Mouse (Mus musculus) monocyte, adult 2 months (primary cell): ENCODE data around the gene Nkg7.
"Not testable (repeated sequence)": the region's sequence is repeated elsewhere in the genome, so short reads cannot be mapped to it uniquely, and the experiment has no call there.

ENCODE experiments used
- DNase-seq, 2 experiments: peaks; one replicate each; pipeline ENCODE4 v3.0.0; 2022; ENCODE audit warnings: low spot score in 2 of 2, low read depth in 1 of 2

Gene Nkg7

GRCm38 (mm10) chr7:43436341-43437255 is at the start of gene Nkg7:
Gene Nkg7 (plus strand): TSS chr7:43437073.
- no peak for DNase-seq

- peak in 1 of 2 experiments; percentile 22 for DNase-seq
Measured at GRCm38 (mm10) chr7:43392349-43393121, 44.3 kb upstream of the Nkg7 start.

- DNase-seq: no peak
Measured at GRCm38 (mm10) chr7:43399501-43399900, 37.4 kb upstream of the Nkg7 start.

GRCm38 (mm10) chr7:43402718-43403117 is 34.2 kb upstream of the Nkg7 start:
- DNase-seq: no peak

GRCm38 (mm10) chr7:43407573-43407972 is 29.3 kb upstream of the Nkg7 start:
- DNase-seq: no peak

- no peak for DNase-seq
Measured at GRCm38 (mm10) chr7:43408131-43408553, 28.7 kb upstream of the Nkg7 start, which contains the start of gene Siglecg. Gene Siglecg (plus strand): TSS chr7:43408204.

GRCm38 (mm10) chr7:43409084-43409483 is 27.8 kb upstream of the Nkg7 start:
- DNase-seq: no peak

- not testable (repeated sequence) for DNase-seq
Measured at GRCm38 (mm10) chr7:43411724-43412123, 25.1 kb upstream of the Nkg7 start.

- no peak for DNase-seq
Measured at GRCm38 (mm10) chr7:43417298-43417697, 19.6 kb upstream of the Nkg7 start.

GRCm38 (mm10) chr7:43422995-43423617 is 13.8 kb upstream of the Nkg7 start:
- DNase-seq: peak; percentile 32 to 62

- no peak for DNase-seq
Measured at GRCm38 (mm10) chr7:43423991-43424625, 12.8 kb upstream of the Nkg7 start.

GRCm38 (mm10) chr7:43427406-43427805 is 9.5 kb upstream of the Nkg7 start, which contains the start of gene Lim2:
Gene Lim2 (plus strand): TSS chr7:43427670.
- DNase-seq: no peak

- no peak for DNase-seq
Measured at GRCm38 (mm10) chr7:43429500-43429899, 7.4 kb upstream of the Nkg7 start.

GRCm38 (mm10) chr7:43432891-43433290 is 4.0 kb upstream of the Nkg7 start:
- no peak for DNase-seq

- no peak for DNase-seq
Measured at GRCm38 (mm10) chr7:43434676-43435075, 2.2 kb upstream of the Nkg7 start.

- no peak for DNase-seq
Measured at GRCm38 (mm10) chr7:43438611-43439010, 1.7 kb downstream of the Nkg7 start.

- DNase-seq: no peak
Measured at GRCm38 (mm10) chr7:43440482-43440881, 3.6 kb downstream of the Nkg7 start, which contains the start of gene Cldnd2. Gene Cldnd2 (plus strand): TSS chr7:43440782.

GRCm38 (mm10) chr7:43441071-43441470 is 4.2 kb downstream of the Nkg7 start:
- no peak for DNase-seq

- DNase-seq: no peak
Measured at GRCm38 (mm10) chr7:43442684-43443083, 5.8 kb downstream of the Nkg7 start.

- peak in 1 of 2 experiments; percentile 66 for DNase-seq
Measured at GRCm38 (mm10) chr7:43443126-43443916, 6.4 kb downstream of the Nkg7 start.
